Mouse (Mus musculus): ENCODE measurements around the gene Adgrg6. TPM values are rescaled to one million over a fixed set of nuclear protein-coding genes. Genes with fewer than 3 reads are reported as not detected.

The Adgrg6 gene
- polyA plus RNA-seq, 2 experiments: 0.38 to 0.45 TPM

DNA sequence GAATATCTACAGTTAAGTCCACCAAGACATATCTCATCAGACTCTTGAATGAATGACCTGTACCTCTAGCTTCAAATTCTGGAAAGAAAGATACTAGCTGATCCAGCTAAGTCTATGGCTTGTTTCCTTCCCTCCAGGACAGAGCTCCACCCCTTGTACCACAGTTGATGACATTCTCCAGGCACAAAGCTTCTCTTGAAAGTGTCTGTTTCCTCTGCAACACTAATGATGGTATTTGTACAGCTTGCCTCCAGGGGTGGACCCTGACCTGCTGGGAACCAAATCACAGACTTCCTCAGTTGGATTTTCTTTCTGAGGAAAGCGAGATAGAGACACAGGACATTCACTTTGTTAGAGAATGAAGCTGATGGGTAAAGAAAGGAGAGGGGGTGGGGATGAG lies 69.1 kb downstream of the Adgrg6 start:
- Histone ChIP-seq H3K9me3 (ENCODE audit: control insufficient read depth, low read length) (no peaks in the 10 kb centered on the region), H3K27ac (no peak overlapping the region), H3K4me2 (ENCODE audit: low read depth) (no peak overlapping the region), H3K4me1 (replicated peaks; ENCODE audit: control insufficient read depth in 2 of 2, insufficient read depth in 2 of 2, low read length in 1 of 2) (peaks cover 0 to 2% of the 10 kb centered on the region in 2 experiments; a peak in 1 of 4 replicates), H3K4me3 (ENCODE audit: insufficient read depth in 1 of 2, low read depth in 2 of 2, low read length in 2 of 2) (no peak overlapping the region), H3K27me3 (ENCODE audit: control insufficient read depth, insufficient read depth, low read length) (no peaks in the 10 kb centered on the region), H3K36me3 (replicated peaks; ENCODE audit: control insufficient read depth, insufficient read depth, low read depth) (no peaks in the 10 kb centered on the region), H3K9ac (replicated peaks) (no peak overlapping the region)
- TF ChIP-seq EP300 (IDR thresholded peaks at IDR 0.05; ENCODE audit: low read depth): no peak
- TF ChIP-seq CTCF (IDR thresholded peaks at IDR 0.05; ENCODE audit: low read depth): no peak
- DNase-seq (ENCODE audit: low read depth in 3 of 3, low spot score in 3 of 3): no peak
- WGBS (ENCODE audit: insufficient replicate concordance): 63% methylated on average over 1 of the region's 1 CpGs
- ATAC-seq (ENCODE audit: insufficient read depth): no peak

DNA sequence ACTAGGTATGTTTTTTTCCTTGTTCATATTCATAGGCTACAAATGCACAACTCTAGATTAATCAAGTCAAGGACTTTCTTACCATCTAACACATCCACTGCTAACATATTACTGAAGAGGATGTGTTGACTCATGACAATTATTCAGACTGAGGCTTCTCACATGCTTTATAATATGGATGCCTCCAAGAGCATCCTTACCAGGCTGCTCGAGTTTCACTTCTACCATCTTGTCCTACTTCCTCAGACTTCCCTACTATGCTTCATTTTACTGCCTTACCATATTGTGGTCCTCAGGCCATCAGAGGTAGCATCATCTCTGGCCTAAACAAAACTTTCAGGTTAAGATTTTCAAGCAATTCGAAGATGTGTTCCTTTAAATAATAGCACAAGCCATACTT lies 69.8 kb downstream of the Adgrg6 start:
- ATAC-seq (ENCODE audit: insufficient read depth): no peak
- no peak for TF ChIP-seq EP300 (IDR thresholded peaks at IDR 0.05; ENCODE audit: low read depth)
- TF ChIP-seq CTCF (IDR thresholded peaks at IDR 0.05; ENCODE audit: low read depth): no peak

DNA sequence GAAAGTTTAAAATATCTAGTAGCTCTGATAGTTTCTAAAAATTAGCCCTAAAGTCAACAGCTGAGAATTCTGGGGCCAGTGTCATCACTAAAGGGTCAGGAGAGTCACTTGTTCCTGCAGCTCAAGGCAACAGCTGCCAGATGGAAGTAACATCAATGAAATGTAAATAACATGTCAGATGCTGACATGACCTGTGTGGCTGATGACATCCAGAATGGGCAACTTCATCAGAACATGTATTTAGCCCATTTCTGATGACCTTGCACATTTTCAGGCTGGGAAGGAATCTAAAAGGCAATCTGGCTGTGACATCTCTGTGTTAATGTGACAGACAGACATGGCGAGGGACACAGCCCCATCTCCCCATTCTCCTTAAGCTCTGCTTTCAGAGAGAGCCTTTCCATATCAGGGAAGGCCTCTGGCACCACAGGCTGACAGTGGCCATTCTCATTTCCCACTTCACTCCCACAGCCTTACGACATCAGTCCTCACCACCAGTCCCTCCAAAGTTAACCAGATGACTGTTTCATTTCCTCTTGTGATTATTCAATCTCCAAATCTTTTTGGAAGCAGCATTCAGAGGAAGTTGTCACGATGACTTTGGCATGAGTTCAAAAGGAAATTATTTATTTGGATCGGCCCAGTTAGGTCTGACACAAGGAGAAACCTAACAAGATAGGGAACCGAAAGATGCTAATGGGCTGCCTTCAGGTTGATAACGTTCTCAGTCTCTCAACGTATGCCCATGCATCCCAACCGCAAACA lies 70.7 kb downstream of the Adgrg6 start:
- Histone ChIP-seq H3K9ac (replicated peaks) (no peak overlapping the region), H3K4me3 (ENCODE audit: insufficient read depth in 1 of 2, low read depth in 2 of 2, low read length in 2 of 2) (no peak overlapping the region), H3K9me3 (ENCODE audit: control insufficient read depth, low read length) (no peaks in the 10 kb centered on the region), H3K27ac (no peak overlapping the region), H3K4me2 (ENCODE audit: low read depth) (no peak overlapping the region), H3K27me3 (ENCODE audit: control insufficient read depth, insufficient read depth, low read length) (no peaks in the 10 kb centered on the region), H3K36me3 (replicated peaks; ENCODE audit: control insufficient read depth, insufficient read depth, low read depth) (no peaks in the 10 kb centered on the region), H3K4me1 (replicated peaks; ENCODE audit: control insufficient read depth in 2 of 2, insufficient read depth in 2 of 2, low read length in 1 of 2) (peaks cover 0 to 2% of the 10 kb centered on the region in 2 experiments; a peak in 1 of 4 replicates)
- ATAC-seq (ENCODE audit: insufficient read depth) (no peak), DNase-seq (ENCODE audit: low read depth in 3 of 3, low spot score in 3 of 3) (no peak)
- 51% methylated on average over 8 of the region's 8 CpGs for WGBS (ENCODE audit: insufficient replicate concordance)
- TF ChIP-seq EP300 (IDR thresholded peaks at IDR 0.05; ENCODE audit: low read depth): no peak
- TF ChIP-seq CTCF (IDR thresholded peaks at IDR 0.05; ENCODE audit: low read depth): no peak

More for the DNA sequence above, 69.8 kb downstream of the Adgrg6 start:
- no peak for DNase-seq (ENCODE audit: low read depth in 3 of 3, low spot score in 3 of 3)
- no peak overlapping the region for H3K9ac ChIP-seq (replicated peaks)
- no peak overlapping the region for H3K4me2 ChIP-seq (ENCODE audit: low read depth)
- H3K36me3 ChIP-seq (replicated peaks; ENCODE audit: control insufficient read depth, insufficient read depth, low read depth): no peaks in the 10 kb centered on the region
- H3K4me1 ChIP-seq (replicated peaks; ENCODE audit: control insufficient read depth in 2 of 2, insufficient read depth in 2 of 2, low read length in 1 of 2): peaks cover 0 to 2% of the 10 kb centered on the region in 2 experiments; a peak in 1 of 4 replicates
- no peak overlapping the region for H3K4me3 ChIP-seq (ENCODE audit: insufficient read depth in 1 of 2, low read depth in 2 of 2, low read length in 2 of 2)
- H3K27me3 ChIP-seq (ENCODE audit: control insufficient read depth, insufficient read depth, low read length): no peaks in the 10 kb centered on the region
- H3K9me3 ChIP-seq (ENCODE audit: control insufficient read depth, low read length): no peaks in the 10 kb centered on the region
- no peak overlapping the region for H3K27ac ChIP-seq
- WGBS (ENCODE audit: insufficient replicate concordance): 60% methylated on average over 2 of the region's 2 CpGs

DNA sequence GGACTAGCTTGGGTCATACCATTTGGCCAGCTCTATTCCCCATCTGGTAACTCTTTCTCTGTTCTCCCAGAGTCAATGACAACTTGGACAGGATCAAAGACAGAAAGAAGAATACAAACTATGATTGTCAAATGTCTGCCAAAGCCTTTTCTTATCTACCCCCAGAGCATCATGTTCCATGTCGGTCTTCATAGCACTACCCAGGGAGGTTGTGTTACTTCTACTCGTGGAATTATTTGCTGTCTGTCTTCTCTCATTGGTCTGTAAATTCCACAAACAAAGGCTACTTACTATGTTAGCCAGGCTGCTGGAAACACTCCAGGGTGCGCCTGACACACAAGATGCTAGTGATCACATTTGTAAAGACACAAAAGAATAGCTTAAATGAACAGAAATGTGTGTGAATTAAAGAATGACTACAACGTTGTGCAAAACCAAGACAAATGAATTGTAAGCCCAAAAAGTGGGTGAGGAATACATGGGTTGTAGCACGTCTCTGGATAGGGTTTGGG lies 74.4 kb downstream of the Adgrg6 start:
- 45% methylated on average over 5 of the region's 5 CpGs for WGBS (ENCODE audit: insufficient replicate concordance)
- TF ChIP-seq EP300 (IDR thresholded peaks at IDR 0.05; ENCODE audit: low read depth): no peak
- TF ChIP-seq CTCF (IDR thresholded peaks at IDR 0.05; ENCODE audit: low read depth): no peak
- no peak for DNase-seq (ENCODE audit: low read depth in 3 of 3, low spot score in 3 of 3)
- no peaks in the 10 kb centered on the region for H3K36me3 ChIP-seq (replicated peaks; ENCODE audit: control insufficient read depth, insufficient read depth, low read depth)
- H3K27ac ChIP-seq: no peak overlapping the region
- H3K9ac ChIP-seq (replicated peaks): no peak overlapping the region
- H3K4me2 ChIP-seq (ENCODE audit: low read depth): no peak overlapping the region
- no peaks in the 10 kb centered on the region for H3K9me3 ChIP-seq (ENCODE audit: control insufficient read depth, low read length)
- peaks cover 0 to 2% of the 10 kb centered on the region in 2 experiments; a peak in 1 of 4 replicates for H3K4me1 ChIP-seq (replicated peaks; ENCODE audit: control insufficient read depth in 2 of 2, insufficient read depth in 2 of 2, low read length in 1 of 2)
- no peak for ATAC-seq (ENCODE audit: insufficient read depth)
- H3K27me3 ChIP-seq (ENCODE audit: control insufficient read depth, insufficient read depth, low read length): no peaks in the 10 kb centered on the region
- no peak overlapping the region for H3K4me3 ChIP-seq (ENCODE audit: insufficient read depth in 1 of 2, low read depth in 2 of 2, low read length in 2 of 2)

DNA sequence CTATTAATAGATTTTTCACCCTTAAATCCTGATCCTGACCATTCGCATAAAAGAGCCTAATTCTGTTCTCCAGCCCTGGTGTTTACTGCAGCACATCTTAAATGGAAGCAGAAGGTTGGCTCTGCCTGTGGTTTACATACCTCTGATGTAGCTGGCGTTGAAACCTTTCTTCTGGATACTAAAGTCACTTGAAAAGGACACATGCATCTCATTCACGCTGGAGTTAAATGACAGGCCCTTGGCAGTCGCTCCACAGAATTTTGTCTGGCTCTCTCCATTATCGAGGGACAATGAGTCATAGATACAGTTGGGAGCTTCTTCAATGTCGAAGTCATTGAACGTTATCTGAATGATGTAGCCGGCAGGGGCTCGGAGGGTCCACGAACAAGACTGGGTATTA lies 76.8 kb downstream of the Adgrg6 start:
- DNase-seq (ENCODE audit: low read depth in 3 of 3, low spot score in 3 of 3) (no peak), ATAC-seq (ENCODE audit: insufficient read depth) (no peak)
- no peak overlapping the region for H3K4me3 ChIP-seq (ENCODE audit: insufficient read depth in 1 of 2, low read depth in 2 of 2, low read length in 2 of 2)
- H3K27ac ChIP-seq: no peak overlapping the region
- H3K4me2 ChIP-seq (ENCODE audit: low read depth): no peak overlapping the region
- TF ChIP-seq CTCF (IDR thresholded peaks at IDR 0.05; ENCODE audit: low read depth) (no peak), EP300 (IDR thresholded peaks at IDR 0.05; ENCODE audit: low read depth) (no peak)
- WGBS (ENCODE audit: insufficient replicate concordance): 72% methylated on average over 10 of the region's 10 CpGs
- H3K4me1 ChIP-seq (replicated peaks; ENCODE audit: control insufficient read depth in 2 of 2, insufficient read depth in 2 of 2, low read length in 1 of 2): no peaks in the 10 kb centered on the region
- no peak overlapping the region for H3K9ac ChIP-seq (replicated peaks)
- no peaks in the 10 kb centered on the region for H3K27me3 ChIP-seq (ENCODE audit: control insufficient read depth, insufficient read depth, low read length)
- H3K9me3 ChIP-seq (ENCODE audit: control insufficient read depth, low read length): no peaks in the 10 kb centered on the region
- no peaks in the 10 kb centered on the region for H3K36me3 ChIP-seq (replicated peaks; ENCODE audit: control insufficient read depth, insufficient read depth, low read depth)

Data from liver, embryonic 14.5 days (tissue).